Mouse (Mus musculus) brain, embryonic 14.5 days (tissue): ENCODE measurements at regions not wholly inside any gene's neighbourhood (a gene's known extent, or its start where the extent isn't known, plus 50 kb on each side); places are given as distances from the start of the nearest gene placed in this dataset.
"Not testable (repeated sequence)": the region's sequence is repeated elsewhere in the genome, so short reads cannot be mapped to it uniquely, and the experiment has no call there.

Experiments used
- DNase-seq: peaks from one replicate; pipeline ENCODE4 v3.0.0-alpha.2; 2011; ENCODE audit warnings: low read depth
- CTCF ChIP-seq: fragments of 200-500 bp; IDR thresholded peaks from 2 replicates; pipeline ENCODE4 v1.5.1; 2012; ENCODE audit warnings: inconsistent platforms, mild to moderate bottlenecking, moderate library complexity, borderline replicate concordance; ENCODE audit not compliant: insufficient read depth, insufficient read length; ENCODE audit errors: extremely low read depth
- POLR2A ChIP-seq: fragments of 200-500 bp; IDR thresholded peaks from 2 replicates; pipeline ENCODE4 v1.6.1; 2012; ENCODE audit warnings: mild to moderate bottlenecking, inconsistent platforms, borderline replicate concordance; ENCODE audit not compliant: poor library complexity, insufficient read depth, insufficient read length, severe bottlenecking; ENCODE audit errors: extremely low read depth

GRCm38 (mm10) chr7:52732161-52732560 is 716.6 kb upstream of the 1700015G11Rik start:
- DNase-seq: not testable (repeated sequence)

DNA sequence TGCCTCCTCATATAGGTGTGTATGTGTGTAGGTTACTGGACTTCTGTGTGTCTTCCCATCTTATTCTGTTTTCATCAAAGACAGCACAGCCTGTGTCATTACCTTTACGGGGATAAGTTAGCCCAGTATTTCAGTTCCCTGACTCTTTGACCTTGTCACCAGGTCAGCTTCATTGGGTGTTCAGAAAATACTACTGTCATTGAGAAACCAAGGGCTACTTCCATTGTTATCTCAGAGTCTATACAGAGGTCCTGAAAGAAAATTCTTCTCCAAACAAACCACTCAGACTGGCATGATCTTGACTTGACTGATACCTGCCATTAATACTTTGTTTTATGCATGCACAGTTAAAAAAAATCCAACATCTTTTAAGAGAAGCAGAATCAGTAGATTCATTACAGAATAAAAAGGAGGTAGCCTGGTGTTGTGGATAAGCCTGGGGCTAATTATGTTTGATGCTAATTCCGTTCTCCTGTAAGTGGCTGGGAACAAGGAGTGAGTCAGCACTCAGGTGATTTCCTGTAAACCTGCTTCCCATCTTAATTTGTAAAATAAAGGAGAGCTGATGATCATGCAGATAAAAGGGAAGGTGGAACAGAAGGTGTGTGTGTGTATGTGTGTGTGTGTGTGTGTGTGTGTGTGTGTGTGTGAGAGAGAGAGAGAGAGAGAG is 710.8 kb upstream of the 1700015G11Rik start:
- no peak for DNase-seq
- TF ChIP-seq POLR2A: no peak
- no peak for TF ChIP-seq CTCF

DNA sequence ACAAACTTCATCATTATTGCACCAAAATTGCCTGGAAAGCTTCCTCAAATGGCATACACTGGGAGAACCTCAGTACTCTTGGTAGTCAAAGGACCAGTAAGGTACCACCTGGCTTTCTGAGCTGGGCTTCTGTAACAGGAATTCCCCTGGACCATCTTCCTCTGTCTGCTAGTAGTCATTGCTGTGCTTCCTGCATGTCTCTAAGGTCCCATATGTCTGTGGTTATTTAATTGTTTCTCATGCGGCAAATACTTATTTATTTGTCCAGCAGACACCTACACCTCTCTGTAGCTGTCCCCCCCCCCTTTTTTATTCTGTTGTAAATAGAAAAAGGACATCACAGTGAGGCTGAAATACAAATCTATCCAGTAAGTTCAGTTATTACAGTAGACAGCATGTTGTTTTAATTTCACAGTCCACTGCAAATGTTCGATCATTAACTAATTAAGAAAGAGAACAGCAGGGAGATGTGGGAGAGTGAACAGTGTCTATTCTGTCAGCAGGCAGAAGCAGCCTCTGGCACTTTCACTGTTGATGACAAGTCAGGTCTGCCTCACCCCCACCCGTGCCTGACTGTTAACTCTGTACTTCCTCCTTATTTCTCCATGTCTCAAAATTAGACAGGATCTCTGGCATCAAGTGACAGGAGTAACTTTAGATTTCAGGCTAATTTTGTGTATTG is 687.1 kb upstream of the 1700015G11Rik start:
- peak; percentile 76 for DNase-seq
- TF ChIP-seq POLR2A: no peak
- TF ChIP-seq CTCF: no peak

DNA sequence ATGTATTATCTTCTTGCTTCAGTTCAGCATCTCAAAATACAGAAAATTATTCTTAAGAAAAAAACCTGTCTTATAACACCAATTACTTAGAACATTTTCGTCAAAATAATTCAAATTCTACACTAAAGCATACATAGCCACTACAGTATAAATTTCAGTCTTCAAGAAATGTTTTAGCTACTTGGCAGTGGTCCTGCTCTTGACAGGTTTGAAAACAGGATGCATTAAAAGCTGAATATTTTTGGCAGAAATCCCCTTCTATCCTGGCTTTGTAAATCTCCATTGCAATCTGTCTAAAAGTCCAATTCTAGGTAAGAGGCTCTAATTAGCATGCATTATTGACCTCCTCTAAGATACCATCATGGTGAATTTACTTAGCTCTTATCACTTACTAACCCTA is 652.8 kb upstream of the 1700015G11Rik start:
- DNase-seq: peak; percentile 78
- TF ChIP-seq CTCF (no peak), POLR2A (no peak)
